Mouse (Mus musculus) forebrain, embryonic 10.5 days (tissue): ENCODE measurements at regions not wholly inside any gene's neighbourhood (a gene's known extent, or its start where the extent isn't known, plus 50 kb on each side); places are given as distances from the start of the nearest gene placed in this dataset.
A peak's percentile ranks its signal among the peaks of the same experiment; 100 is the strongest.

ENCODE experiments used
- DNase-seq: peaks from one replicate; pipeline ENCODE4 v3.0.0-alpha.2; 2017; ENCODE audit warnings: low spot score; ENCODE audit errors: extremely low spot score
- H3K27ac ChIP-seq: fragments of 300-500 bp; sonication (generic); 2 replicates; pipeline ENCODE4 v1.5.1; 2016; ENCODE audit warnings: mild to moderate bottlenecking
- H3K27me3 ChIP-seq: fragments of 300-500 bp; sonication (generic); 2 replicates; pipeline ENCODE4 v1.6.1; 2016; ENCODE audit warnings: mild to moderate bottlenecking; ENCODE audit not compliant: poor library complexity, severe bottlenecking
- H3K36me3 ChIP-seq: fragments of 300-500 bp; sonication (generic); replicated peaks from 2 replicates; pipeline ENCODE4 v1.6.1; 2016; ENCODE audit warnings: mild to moderate bottlenecking, moderate library complexity
- H3K4me1 ChIP-seq: fragments of 300-500 bp; sonication (generic); 2 replicates; pipeline ENCODE4 v1.6.1; 2016
- H3K4me3 ChIP-seq: fragments of 300-500 bp; sonication (generic); 2 replicates; pipeline ENCODE4 v1.5.1; 2016; ENCODE audit warnings: mild to moderate bottlenecking, moderate library complexity
- H3K9me3 ChIP-seq: fragments of 300-500 bp; sonication (generic); 2 replicates; pipeline ENCODE4 v1.6.1; 2016; ENCODE audit warnings: mild to moderate bottlenecking, moderate library complexity
- WGBS: fragments of 180-500 bp; shearing (Covaris S2); methylation state at CpG from one replicate; pipeline ENCODE4 v1.1.7; 2016; 5-methylcytosine and 5-hydroxymethylcytosine counted together

DNA sequence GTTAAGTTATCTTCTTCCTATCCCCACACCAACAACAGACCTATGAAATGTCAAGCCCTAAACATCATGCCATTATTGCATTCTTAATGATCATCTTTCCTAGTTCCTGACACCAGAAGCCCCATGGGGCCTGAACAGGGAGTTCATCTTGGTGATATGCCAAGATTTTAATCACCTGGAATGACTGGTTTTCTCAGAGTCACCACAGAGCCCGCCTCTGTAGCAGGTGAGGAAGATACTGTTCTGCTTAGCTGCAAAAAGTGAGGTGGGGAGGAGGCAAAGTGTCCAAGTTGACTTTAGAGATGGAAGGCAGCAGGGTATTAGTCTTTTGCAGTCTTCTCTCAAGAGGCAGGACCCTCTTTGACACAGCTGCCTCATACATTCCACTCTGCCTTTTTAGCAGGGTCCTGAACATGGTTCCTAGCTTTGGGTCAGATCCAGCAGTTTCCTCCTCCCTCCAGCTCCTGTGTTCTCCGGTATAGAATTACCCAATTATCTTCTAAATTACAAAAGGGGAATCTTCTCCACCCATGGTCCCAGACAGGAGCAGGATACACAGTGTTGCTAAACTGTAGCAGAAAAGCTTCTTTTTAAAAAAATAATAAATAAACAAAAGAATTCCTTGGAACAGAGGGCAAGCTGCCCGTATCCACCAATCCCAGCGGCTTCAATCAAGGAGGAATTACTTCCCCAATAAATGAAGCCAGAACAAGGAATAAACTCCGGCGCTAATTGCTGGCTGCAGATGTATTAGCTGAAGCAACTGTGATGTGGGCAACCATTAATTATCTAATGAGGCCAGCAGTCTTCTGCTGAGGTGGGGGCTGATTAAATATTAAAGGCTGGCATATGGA is 896.8 kb downstream of the Tmem114 start:
- Histone ChIP-seq H3K9me3 (no peaks in the 10 kb centered on the region), H3K4me3 (no peak overlapping the region), H3K36me3 (no peaks in the 10 kb centered on the region), H3K27ac (no peak overlapping the region), H3K27me3 (no peaks in the 10 kb centered on the region; the same call in 1 of the 2 replicates), H3K4me1 (peaks cover 16% of the 10 kb centered on the region)
- 65% methylated on average over 6 of the region's 6 CpGs for WGBS
- DNase-seq: peak; percentile 15

DNA sequence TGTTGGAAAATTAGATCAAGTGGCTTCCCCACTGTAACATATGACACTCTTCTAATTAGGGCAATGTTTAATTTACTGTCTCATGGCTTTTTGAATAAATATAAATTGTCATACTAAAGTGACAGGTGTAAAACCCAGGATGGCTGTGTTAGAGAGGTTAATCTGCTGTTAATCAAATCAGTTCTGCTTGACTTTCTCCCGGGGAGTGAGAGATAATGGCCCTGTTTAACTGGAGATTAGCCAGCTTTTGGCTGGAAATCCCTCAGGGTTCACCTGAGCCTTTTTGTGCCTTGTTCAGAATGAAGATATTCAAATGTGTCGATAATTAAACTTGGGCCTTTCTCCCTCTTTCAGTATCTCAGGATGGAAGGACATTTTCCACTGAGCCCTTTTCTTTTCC is 906.2 kb downstream of the Tmem114 start:
- no peak overlapping the region for H3K4me3 ChIP-seq
- no peaks in the 10 kb centered on the region for H3K27me3 ChIP-seq
- no peaks in the 10 kb centered on the region for H3K4me1 ChIP-seq
- WGBS: 53% methylated on average over 2 of the region's 2 CpGs
- H3K9me3 ChIP-seq: peaks cover 20% of the 10 kb centered on the region
- no peak for DNase-seq
- H3K36me3 ChIP-seq: no peaks in the 10 kb centered on the region
- no peak overlapping the region for H3K27ac ChIP-seq
